Mouse (Mus musculus) brain, embryonic 14.5 days (tissue): Measurements from ENCODE around the gene Tex36.

Source experiments
- CTCF ChIP-seq: fragments of 200-500 bp; IDR thresholded peaks from 2 replicates; pipeline ENCODE4 v1.5.1; 2012; ENCODE audit warnings: inconsistent platforms, mild to moderate bottlenecking, moderate library complexity, borderline replicate concordance; ENCODE audit not compliant: insufficient read depth, insufficient read length; ENCODE audit errors: extremely low read depth
- POLR2A ChIP-seq: fragments of 200-500 bp; IDR thresholded peaks from 2 replicates; pipeline ENCODE4 v1.6.1; 2012; ENCODE audit warnings: mild to moderate bottlenecking, inconsistent platforms, borderline replicate concordance; ENCODE audit not compliant: poor library complexity, insufficient read depth, insufficient read length, severe bottlenecking; ENCODE audit errors: extremely low read depth

DNA sequence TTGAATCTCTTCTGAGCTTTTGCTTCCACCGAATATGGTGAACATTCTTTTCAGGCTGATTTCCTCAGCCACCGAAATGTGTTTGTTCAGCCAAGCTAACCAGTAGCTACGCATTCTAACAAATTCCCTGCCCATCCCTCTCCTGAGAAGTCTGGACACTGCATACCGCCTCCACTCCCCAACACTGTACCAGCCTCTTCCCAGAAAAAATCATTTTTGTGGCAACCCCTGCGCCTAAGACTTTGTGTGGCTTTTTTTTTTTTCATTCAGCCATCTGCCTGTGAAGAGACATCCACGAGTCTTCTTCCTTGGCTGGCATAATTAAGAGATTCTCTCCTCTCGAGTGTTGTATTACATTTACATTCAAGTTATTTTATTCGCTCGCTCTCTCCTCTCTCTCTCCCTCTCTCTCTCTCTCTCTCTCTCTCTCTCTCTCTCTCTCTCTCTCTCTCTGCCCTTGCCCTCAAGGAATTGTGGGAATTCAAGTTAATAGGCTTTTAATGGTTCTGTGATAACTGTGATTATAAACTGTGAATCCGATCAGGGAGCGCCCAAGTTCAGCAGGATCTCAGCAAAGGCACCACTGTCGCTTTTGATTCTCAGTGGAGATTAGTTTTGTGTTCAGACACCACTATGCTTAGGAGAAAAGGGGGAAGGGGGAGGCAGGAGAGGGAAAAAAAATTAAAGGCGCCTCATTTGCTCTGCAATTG is 6.8 kb upstream of the Tex36 start:
- no peak for TF ChIP-seq CTCF
- TF ChIP-seq POLR2A: no peak
